Comparison of ENCODE assay signal across 21 mouse cellular contexts in genomic region chr6:54518758-54519157, GRCm38 (mm10). TPM values are rescaled to one million over a fixed set of nuclear protein-coding genes. Genes with fewer than 3 reads are reported as not detected.
DNase-seq lines count a peak whose midpoint lies in the region; ATAC-seq and TF ChIP-seq lines count a peak whose summit lies in the region.
"Had no signal": no experiment of that assay in that cellular context is flagged by ENCODE, and none has a peak within 500 bp of the region (broad histone marks: within the 10 kb centered on the region; RNA-seq: fewer than 3 reads in every experiment).

No protein-coding gene starts in this region.

- H3K9me3 ChIP-seq in forebrain, embryonic 10.5 days = no peaks in the 10 kb centered on the region
- H3K9me3 ChIP-seq in forebrain, postnatal 0 days (ENCODE audit: low read length) = no peaks in the 10 kb centered on the region
- H3K9me3 ChIP-seq: embryonic facial prominence, embryonic 13.5 days; G1E; heart, embryonic 13.5 days had no signal

- peak; percentile 69; the same call in 1 of the 2 replicates for TF ChIP-seq POLR2A in cerebellum, adult 2 months (IDR thresholded peaks at IDR 0.05; ENCODE audit: borderline replicate concordance, insufficient read depth, low read length)

- H3K36me3 ChIP-seq in forebrain, embryonic 10.5 days (replicated peaks) = peaks cover 75% of the 10 kb centered on the region
- H3K36me3 ChIP-seq in forebrain, postnatal 0 days (ENCODE audit: insufficient read depth) = peaks cover 77% of the 10 kb centered on the region
- H3K36me3 ChIP-seq: embryonic facial prominence, embryonic 13.5 days; G1E had no signal

- no peak overlapping the region for H3K9ac ChIP-seq in forebrain, postnatal 0 days
- H3K9ac ChIP-seq: embryonic facial prominence, embryonic 13.5 days; heart, embryonic 13.5 days had no signal

- H3K4me3 ChIP-seq in forebrain, embryonic 10.5 days = no peak overlapping the region
- no peak overlapping the region for H3K4me3 ChIP-seq in forebrain, postnatal 0 days (ENCODE audit: low read depth, low read length)
- H3K4me3 ChIP-seq in cerebellum, adult 2 months (replicated peaks; ENCODE audit: insufficient read depth, low read depth, low read length) = peak overlapping the region; percentile 33
- H3K4me3 ChIP-seq: embryonic facial prominence, embryonic 13.5 days; heart, embryonic 13.5 days had no signal

- no peak overlapping the region for H3K4me2 ChIP-seq in forebrain, postnatal 0 days (ENCODE audit: low read depth)
- H3K4me2 ChIP-seq: embryonic facial prominence, embryonic 13.5 days; heart, embryonic 13.5 days; liver, embryonic 11.5 days had no signal

- DNase-seq in forebrain, embryonic 10.5 days (ENCODE audit: extremely low spot score, low spot score) = no peak
- DNase-seq in forebrain, postnatal 0 days = no peak
- peak; percentile 36 for DNase-seq in left cerebral cortex, postnatal 4 days
- DNase-seq in left cerebral cortex, postnatal 36 days (ENCODE audit: low spot score in 2 of 2) = no peak
- peak; percentile 77 to 87 for DNase-seq in cerebellum, adult 2 months
- DNase-seq in cerebellum, postnatal 36 days = peak; percentile 71 to 75
- DNase-seq in embryo, embryonic 10.5 days (ENCODE audit: low spot score) = no peak
- DNase-seq: adrenal gland, postnatal 14 days; gastrocnemius, postnatal 10 days; heart, adult 18-20 months; kidney, adult 11 months; kidney, postnatal 10 days; lung, adult 18-20 months; lung, postnatal 36 days; thymus, postnatal 14 days had no signal

- no peak for ATAC-seq in forebrain, postnatal 0 days
- ATAC-seq: midbrain, embryonic 16.5 days had no signal

- 0 out of 2 replicates have a peak overlapping the region, but pooled peaks have one; percentile 25 for H3K27ac ChIP-seq in forebrain, embryonic 10.5 days
- H3K27ac ChIP-seq in forebrain, postnatal 0 days (ENCODE audit: low read depth, low read length) = no peak overlapping the region
- peak overlapping the region; percentile 65 for H3K27ac ChIP-seq in cerebellum, adult 2 months (ENCODE audit: insufficient read depth, low read length)
- H3K27ac ChIP-seq: embryonic facial prominence, embryonic 13.5 days; heart, embryonic 13.5 days had no signal

- intact Hi-C loops in left cerebral cortex, postnatal 4 days (cut with DNase I) = no loop called here
- intact Hi-C loops in left cerebral cortex, postnatal 36 days (cut with DNase I) = no loop called here

- H3K27me3 ChIP-seq in forebrain, embryonic 10.5 days (ENCODE audit: poor library complexity, severe bottlenecking) = peaks cover 10% of the 10 kb centered on the region; the same call in 1 of the 2 replicates
- H3K27me3 ChIP-seq in forebrain, postnatal 0 days (ENCODE audit: insufficient read depth, low read length) = no peaks in the 10 kb centered on the region
- no peaks in the 10 kb centered on the region for H3K27me3 ChIP-seq in cerebellum, adult 2 months (ENCODE audit: control insufficient read depth, insufficient read depth, low read length)

- peaks cover 8% of the 10 kb centered on the region for H3K4me1 ChIP-seq in forebrain, embryonic 10.5 days
- no peaks in the 10 kb centered on the region for H3K4me1 ChIP-seq in forebrain, postnatal 0 days (ENCODE audit: insufficient read depth)
- H3K4me1 ChIP-seq in cerebellum, adult 2 months (ENCODE audit: control insufficient read depth, insufficient read depth, low read length) = peaks cover 15% of the 10 kb centered on the region
- H3K4me1 ChIP-seq: embryonic facial prominence, embryonic 13.5 days; heart, embryonic 13.5 days had no signal

- no peak for TF ChIP-seq CTCF in forebrain, postnatal 0 days (IDR thresholded peaks at IDR 0.05; ENCODE audit: low read depth)
- TF ChIP-seq CTCF in cerebellum, adult 2 months (IDR thresholded peaks at IDR 0.05; ENCODE audit: borderline replicate concordance, insufficient read depth, low read depth, low read length) = no peak

- WGBS in forebrain, embryonic 10.5 days = 73% methylated on average over 5 of the region's 5 CpGs
- WGBS in forebrain, postnatal 0 days = 67% methylated on average over 5 of the region's 5 CpGs
- 17% methylated on average over 5 of the region's 5 CpGs for WGBS in cerebellum, adult 2 months

RNA-seq across cellular contexts. Expression of gene Scrn1, which starts 47.5 kb away (rescaled TPM):
- polyA plus RNA-seq in forebrain, embryonic 10.5 days (2016; fragmentation: Nextera tagmentation; extraction: Ambion mirVana) = 58.7 and 62.1 TPM in 2 replicates
- total RNA-seq in forebrain, postnatal 0 days (2014; rRNA removed) = 189 and 195 TPM in 2 replicates
- polyA plus RNA-seq in forebrain, postnatal 0 days (2015; fragmentation: Nextera tagmentation; extraction: Ambion mirVana) = 95.5 and 122 TPM in 2 replicates
- total RNA-seq in left cerebral cortex, postnatal 4 days (2021) = 100 to 1,000 TPM; 180 to 182 TPM
- total RNA-seq in left cerebral cortex, postnatal 36 days (2021) = 100 to 1,000 TPM; 145 to 155 TPM
- polyA plus RNA-seq in cerebellum, adult 2 months (2012; rRNA removed) = 132 and 145 TPM in 2 replicates
- total RNA-seq: megakaryocyte-erythroid progenitor cell, adult 5-6 weeks had no signal
- polyA plus RNA-seq: G1E had no signal

Comparison
In these comparisons a context has a peak if more than half of its experiments do, and no peak if none do; other contexts are left out.
1. DNase-seq: peak in left cerebral cortex, postnatal 4 days (single experiment), cerebellum, adult 2 months (2 of 2) and cerebellum, postnatal 36 days (2 of 2); none in forebrain, embryonic 10.5 days (single experiment), forebrain, postnatal 0 days (single experiment), left cerebral cortex, postnatal 36 days (0 of 2) and embryo, embryonic 10.5 days (single experiment).